Mouse (Mus musculus): ENCODE measurements around the gene Gm10778. TPM values are rescaled to one million over a fixed set of nuclear protein-coding genes. Genes with fewer than 3 reads are reported as not detected.

The Gm10778 gene
- polyA plus RNA-seq (2015; fragmentation: Illumina TruSeq; extraction: RNeasy Lipid Tissue Mini Kit (QIAGEN cat#74804); ENCODE audit: low read depth, low replicate concordance), result 6.6 TPM

DNA sequence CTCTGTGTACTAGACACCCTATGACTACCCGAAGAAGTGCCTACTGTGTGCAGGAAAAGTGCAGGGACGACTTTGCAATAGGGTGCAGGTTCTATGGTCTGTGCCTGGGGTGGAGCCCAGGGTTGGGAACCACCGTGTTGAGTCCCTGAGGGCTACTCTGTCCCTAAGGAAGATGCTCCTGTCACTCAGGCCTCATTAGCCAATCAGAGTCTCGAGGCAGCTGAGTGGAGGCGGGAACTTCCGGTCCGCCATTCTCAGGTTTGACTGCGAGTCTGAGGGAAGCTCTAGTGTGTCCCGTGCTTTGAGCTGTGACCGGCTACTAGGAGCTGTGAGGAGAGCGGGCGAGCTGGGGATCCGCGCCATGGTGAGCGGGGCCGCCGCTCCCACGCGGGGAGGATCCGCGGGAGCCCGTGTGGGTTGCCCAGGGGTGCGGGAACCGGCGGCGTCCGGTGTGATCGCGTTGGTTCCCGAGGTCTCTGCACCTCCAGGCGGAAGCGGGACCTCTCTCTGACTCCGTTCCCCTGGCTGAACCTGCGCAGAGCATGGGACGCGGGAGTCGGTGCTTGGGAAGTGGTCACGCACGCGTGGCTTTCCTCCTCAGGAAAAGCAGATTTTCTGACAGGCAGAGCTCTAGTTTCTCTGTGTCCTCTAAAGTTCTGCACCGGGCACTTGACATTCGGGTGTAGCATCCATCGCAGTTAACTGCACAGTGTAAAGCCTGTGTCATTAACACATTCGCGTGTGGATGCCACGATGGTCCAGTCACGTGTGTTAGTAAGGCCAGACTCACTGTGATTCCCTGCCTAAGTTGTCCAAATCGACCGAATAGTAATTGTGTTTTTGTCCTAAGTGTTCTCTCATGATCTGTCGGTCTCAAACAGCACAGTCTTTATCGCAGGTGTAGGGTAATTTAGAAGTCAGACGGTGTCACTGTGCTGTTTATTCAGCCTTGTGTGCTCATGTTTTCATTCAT is at the start of gene Gm10778:
TSS of gene Gm10778 (plus strand) at position 257 of the 973 bp plus-strand sequence.

DNA sequence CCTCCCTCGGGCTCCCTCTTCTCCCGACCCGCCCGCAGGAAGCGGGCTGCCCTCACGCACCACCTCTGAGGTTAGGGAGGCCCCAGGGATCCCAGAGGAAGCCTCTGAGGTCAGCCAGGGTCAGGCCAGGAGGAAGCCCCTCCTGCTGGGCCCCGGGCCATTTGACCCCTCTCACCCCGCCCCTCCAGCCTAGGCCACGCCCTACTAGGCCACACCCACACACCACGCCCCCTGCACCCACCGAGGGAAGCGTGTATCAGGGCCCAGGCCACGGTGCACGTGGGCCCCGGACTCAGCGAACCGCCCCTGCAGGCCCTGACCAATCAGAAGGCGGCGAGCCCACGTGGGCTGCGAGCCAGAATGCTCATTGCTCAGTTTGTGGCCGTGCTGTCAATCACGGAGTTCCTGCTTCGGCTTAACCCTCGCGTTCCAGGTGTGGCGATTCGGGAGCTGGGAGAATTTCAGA is 48.1 kb upstream of the Gm10778 start, which contains the start of gene Tle6:
TSS of gene Tle6 (minus strand) at position 336 of the 466 bp plus-strand sequence.

DNA sequence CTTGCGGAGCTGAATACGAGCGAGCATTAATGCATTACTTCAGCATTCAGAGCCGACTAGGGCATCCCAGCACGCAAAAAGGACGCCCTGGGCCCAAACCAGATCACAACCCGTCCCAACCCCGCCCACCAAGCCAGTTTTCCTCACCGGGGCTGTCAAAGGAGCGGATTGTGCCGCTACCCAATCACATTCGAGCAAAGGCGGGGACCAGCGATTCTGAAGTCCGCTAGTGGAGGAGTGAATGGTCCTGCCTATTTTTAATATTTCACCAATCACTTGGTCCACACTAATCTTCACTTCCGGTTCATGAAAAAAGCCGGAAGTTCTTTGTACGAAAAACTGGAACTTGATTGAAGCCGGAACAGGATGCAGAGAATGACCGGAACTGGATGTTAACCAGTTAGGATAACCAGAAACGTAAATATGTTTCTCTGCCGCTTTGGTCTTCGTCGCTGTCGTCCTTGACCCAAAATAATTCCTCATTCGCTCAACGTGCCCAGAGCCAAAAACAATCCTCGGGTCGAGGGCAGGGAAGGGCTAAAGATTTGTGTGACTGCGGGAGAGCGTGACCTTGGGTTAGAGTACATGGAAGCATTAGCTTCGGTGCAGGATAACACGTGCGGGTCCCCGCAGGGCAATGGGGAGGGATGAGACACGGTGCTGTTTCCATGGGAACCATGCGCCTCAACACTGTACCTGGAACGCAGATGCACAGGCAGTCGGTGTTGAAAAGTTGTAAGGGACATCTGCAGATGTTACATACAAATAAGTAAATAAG is 42.7 kb upstream of the Gm10778 start, which contains the start of gene BC025920:
TSS of gene BC025920 (plus strand) at position 297 of the 778 bp plus-strand sequence.

DNA sequence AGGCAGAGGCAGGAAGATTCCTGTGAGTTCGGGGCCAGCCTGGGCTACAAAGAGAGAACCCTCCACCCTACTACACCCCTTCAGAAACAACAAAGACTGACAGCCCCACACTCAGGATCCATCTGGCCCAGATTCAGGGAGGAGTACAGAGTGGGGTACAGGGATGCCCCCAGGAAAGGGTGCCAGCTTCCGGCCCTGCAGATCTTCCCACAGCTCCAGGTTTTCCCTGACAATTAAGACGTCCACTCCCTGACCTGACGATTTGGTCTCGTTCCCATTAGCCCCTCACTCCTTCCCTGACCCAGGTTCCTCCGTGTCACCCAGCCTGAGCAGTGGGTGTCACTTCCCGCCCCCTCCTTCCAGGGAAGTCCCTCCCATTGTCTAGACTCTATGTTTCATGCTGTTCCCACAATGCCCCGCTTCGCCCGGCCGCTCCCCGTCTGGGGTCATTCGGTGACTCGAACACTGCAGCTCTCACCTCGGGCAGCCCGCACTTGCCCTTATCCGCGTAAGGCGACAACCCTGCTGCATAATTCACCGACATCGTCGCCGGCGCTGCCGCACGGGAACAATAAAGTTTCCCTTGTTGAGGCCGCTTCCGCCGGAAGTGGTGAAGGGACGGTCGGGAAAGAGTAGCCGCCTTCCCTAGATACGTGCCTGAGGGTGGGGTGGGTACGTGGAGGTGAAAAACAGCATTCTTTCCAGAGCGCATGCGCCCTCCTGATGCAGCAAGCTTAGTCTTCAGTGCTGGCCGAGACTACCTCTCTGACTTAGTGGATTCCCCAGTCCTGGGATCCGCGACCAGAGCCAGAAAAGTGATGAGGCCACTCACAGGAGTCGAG is 21.6 kb upstream of the Gm10778 start, which contains the start of gene Sirt6:
TSS of gene Sirt6 (minus strand) at position 804 of the 842 bp plus-strand sequence.

DNA sequence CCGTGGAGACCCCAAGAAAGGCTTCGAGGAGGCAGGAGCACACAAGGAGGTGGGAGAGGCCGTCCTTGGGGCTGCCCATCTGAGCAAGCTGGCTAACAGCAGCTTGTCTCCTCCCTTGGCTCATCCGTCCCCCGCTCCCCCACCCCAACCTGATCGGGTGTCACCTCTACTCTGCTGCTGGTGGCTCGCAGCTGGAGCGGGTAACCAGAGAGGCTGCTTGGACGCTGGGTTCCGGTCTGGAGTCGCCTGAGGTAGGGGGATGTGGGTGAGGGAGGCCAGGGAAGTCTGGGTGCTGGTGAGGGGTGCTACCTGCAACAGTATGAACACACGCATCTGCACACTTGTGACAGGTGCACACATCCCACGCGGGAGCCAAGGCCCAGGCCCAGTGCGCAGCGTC is 20.5 kb upstream of the Gm10778 start, which contains the start of gene Ankrd24:
TSS of gene Ankrd24 (plus strand) at position 151 of the 400 bp plus-strand sequence.

DNA sequence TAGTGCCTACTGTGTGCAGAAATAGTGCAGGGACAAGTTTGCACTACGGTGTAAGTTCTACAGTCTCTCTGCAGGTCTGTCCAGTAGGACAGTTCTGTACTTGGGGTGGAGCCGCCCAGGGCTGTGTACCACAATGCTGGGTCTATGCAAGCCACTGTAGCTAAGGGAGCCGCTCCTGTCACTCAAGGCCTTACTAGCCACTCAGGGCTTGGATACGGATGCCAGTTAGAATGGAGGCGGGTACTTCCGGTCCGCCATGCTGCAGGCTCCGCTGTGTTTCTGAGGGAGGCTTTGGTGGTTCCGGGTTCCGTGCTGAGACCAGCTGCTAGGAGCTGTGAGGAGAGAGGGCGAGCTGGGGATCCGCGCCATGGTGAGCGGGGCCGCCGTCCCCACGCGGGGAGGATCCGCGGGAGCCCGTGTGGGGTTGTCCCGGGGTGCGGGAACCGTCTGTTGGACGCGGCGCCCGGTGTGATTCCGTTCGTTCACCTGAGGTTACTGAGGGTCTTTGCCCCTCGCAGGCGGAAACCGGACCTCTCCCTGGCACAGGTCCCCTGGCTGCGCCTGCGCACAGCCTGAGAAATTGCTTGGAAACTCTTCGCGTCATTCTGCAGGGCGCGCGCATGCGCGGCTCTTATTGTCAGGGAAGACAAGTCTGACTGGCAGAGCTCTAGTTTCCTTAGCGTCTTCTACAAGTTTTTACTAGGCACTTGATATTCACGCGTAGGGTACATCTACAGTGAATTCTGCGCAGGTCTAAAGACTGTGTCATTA is 55.9 kb downstream of the Gm10778 start, which contains the start of gene Zfp433:
TSS of gene Zfp433 (plus strand) at position 295 of the 771 bp plus-strand sequence.

Other genes with a start within 250 kb of the Gm10778 start
- 52.1 TPM for gene Nfic, start 193.4 kb upstream of the Gm10778 start, polyA plus RNA-seq (2015; fragmentation: Illumina TruSeq; extraction: RNeasy Lipid Tissue Mini Kit (QIAGEN cat#74804); ENCODE audit: low read depth, low replicate concordance)
- 123 TPM for gene Celf5, start 166.3 kb upstream of the Gm10778 start, polyA plus RNA-seq (2015; fragmentation: Illumina TruSeq; extraction: RNeasy Lipid Tissue Mini Kit (QIAGEN cat#74804); ENCODE audit: low read depth, low replicate concordance)
- gene Ncln, start 152.7 kb upstream of the Gm10778 start, polyA plus RNA-seq (2015; fragmentation: Illumina TruSeq; extraction: RNeasy Lipid Tissue Mini Kit (QIAGEN cat#74804); ENCODE audit: low read depth, low replicate concordance), result 61.7 TPM
- gene S1pr4, start 148.9 kb upstream of the Gm10778 start, polyA plus RNA-seq (2015; fragmentation: Illumina TruSeq; extraction: RNeasy Lipid Tissue Mini Kit (QIAGEN cat#74804); ENCODE audit: low read depth, low replicate concordance), result 0.61 TPM
- 1.9 TPM for gene Gna15, start 124.8 kb upstream of the Gm10778 start, polyA plus RNA-seq (2015; fragmentation: Illumina TruSeq; extraction: RNeasy Lipid Tissue Mini Kit (QIAGEN cat#74804); ENCODE audit: low read depth, low replicate concordance)
- gene Gna11, start 103.9 kb upstream of the Gm10778 start, polyA plus RNA-seq (2015; fragmentation: Illumina TruSeq; extraction: RNeasy Lipid Tissue Mini Kit (QIAGEN cat#74804); ENCODE audit: low read depth, low replicate concordance), result 82.4 TPM
- gene Aes, start 89.6 kb upstream of the Gm10778 start, polyA plus RNA-seq (2015; fragmentation: Illumina TruSeq; extraction: RNeasy Lipid Tissue Mini Kit (QIAGEN cat#74804); ENCODE audit: low read depth, low replicate concordance), result 686 TPM
- gene Tle2, start 74.5 kb upstream of the Gm10778 start, polyA plus RNA-seq (2015; fragmentation: Illumina TruSeq; extraction: RNeasy Lipid Tissue Mini Kit (QIAGEN cat#74804); ENCODE audit: low read depth, low replicate concordance), result 28.6 TPM
- gene Tle6, start 48.0 kb upstream of the Gm10778 start, polyA plus RNA-seq (2015; fragmentation: Illumina TruSeq; extraction: RNeasy Lipid Tissue Mini Kit (QIAGEN cat#74804); ENCODE audit: low read depth, low replicate concordance), result 9.8 TPM
- 4.6 TPM for gene BC025920, start 42.8 kb upstream of the Gm10778 start, polyA plus RNA-seq (2015; fragmentation: Illumina TruSeq; extraction: RNeasy Lipid Tissue Mini Kit (QIAGEN cat#74804); ENCODE audit: low read depth, low replicate concordance)
- 17.1 TPM for gene Sirt6, start 21.3 kb upstream of the Gm10778 start, polyA plus RNA-seq (2015; fragmentation: Illumina TruSeq; extraction: RNeasy Lipid Tissue Mini Kit (QIAGEN cat#74804); ENCODE audit: low read depth, low replicate concordance)
- 56.0 TPM for gene Ankrd24, start 20.5 kb upstream of the Gm10778 start, polyA plus RNA-seq (2015; fragmentation: Illumina TruSeq; extraction: RNeasy Lipid Tissue Mini Kit (QIAGEN cat#74804); ENCODE audit: low read depth, low replicate concordance)
- gene Zfp433, start 55.8 kb downstream of the Gm10778 start, polyA plus RNA-seq (2015; fragmentation: Illumina TruSeq; extraction: RNeasy Lipid Tissue Mini Kit (QIAGEN cat#74804); ENCODE audit: low read depth, low replicate concordance), result 9.5 TPM
- 18.6 TPM for gene Gm3055, start 122.1 kb downstream of the Gm10778 start, polyA plus RNA-seq (2015; fragmentation: Illumina TruSeq; extraction: RNeasy Lipid Tissue Mini Kit (QIAGEN cat#74804); ENCODE audit: low read depth, low replicate concordance)
- 2.2 TPM for gene Gm4767, start 163.1 kb downstream of the Gm10778 start, polyA plus RNA-seq (2015; fragmentation: Illumina TruSeq; extraction: RNeasy Lipid Tissue Mini Kit (QIAGEN cat#74804); ENCODE audit: low read depth, low replicate concordance)
- 6.1 TPM for gene Gm32687, start 214.9 kb downstream of the Gm10778 start, polyA plus RNA-seq (2015; fragmentation: Illumina TruSeq; extraction: RNeasy Lipid Tissue Mini Kit (QIAGEN cat#74804); ENCODE audit: low read depth, low replicate concordance)